Mouse (Mus musculus): ENCODE measurements around the gene Rab14. TPM values are rescaled to one million over a fixed set of nuclear protein-coding genes. Genes with fewer than 3 reads are reported as not detected.

Gene Rab14
- polyA plus RNA-seq, 1 experiment from 2014 or later, result 239 TPM

- H3K4me2 ChIP-seq, result no peak overlapping the region
- 0 out of 2 replicates have a peak, but pooled peaks cover 11% of the 10 kb centered on the region for H3K36me3 ChIP-seq (ENCODE audit: control insufficient read depth, insufficient read depth, low read length)
- no peak overlapping the region for H3K4me3 ChIP-seq (ENCODE audit: low read depth, low read length)
- H3K27me3 ChIP-seq (ENCODE audit: control insufficient read depth, insufficient read depth, low read length), result no peaks in the 10 kb centered on the region
- 0 out of 2 replicates have a peak, but pooled peaks cover 3% of the 10 kb centered on the region for H3K4me1 ChIP-seq (ENCODE audit: control insufficient read depth, insufficient read depth, low read length)
- H3K27ac ChIP-seq (ENCODE audit: low read depth, low read length), result no peak overlapping the region
- H3K9ac ChIP-seq (ENCODE audit: low read depth, low read length), result no peak overlapping the region
- H3K9me3 ChIP-seq (replicated peaks; ENCODE audit: control insufficient read depth, low read length), result no peaks in the 10 kb centered on the region
- ATAC-seq (replicated peaks; ENCODE audit: insufficient number of reproducible peaks, low FRiP score, low TSS enrichment), result no peak
- 85% methylated on average over 5 of the region's 5 CpGs for WGBS (ENCODE audit: insufficient replicate concordance)
Observed at GRCm38 (mm10) chr2:35188929-35189328, 12.0 kb downstream of the Rab14 start.

GRCm38 (mm10) chr2:35183115-35183673, 17.7 kb downstream of the Rab14 start:
- ATAC-seq (replicated peaks; ENCODE audit: insufficient number of reproducible peaks, low FRiP score, low TSS enrichment), result no peak
- Histone ChIP-seq H3K4me1 (ENCODE audit: control insufficient read depth, insufficient read depth, low read length) (no peaks in the 10 kb centered on the region), H3K36me3 (ENCODE audit: control insufficient read depth, insufficient read depth, low read length) (peaks cover 24% of the 10 kb centered on the region), H3K27me3 (ENCODE audit: control insufficient read depth, insufficient read depth, low read length) (no peaks in the 10 kb centered on the region), H3K4me2 (no peak overlapping the region), H3K4me3 (ENCODE audit: low read depth, low read length) (no peak overlapping the region), H3K27ac (ENCODE audit: low read depth, low read length) (peak overlapping the region; percentile 30; the same call in 1 of the 2 replicates), H3K9me3 (replicated peaks; ENCODE audit: control insufficient read depth, low read length) (no peaks in the 10 kb centered on the region), H3K9ac (ENCODE audit: low read depth, low read length) (no peak overlapping the region)
- 71% methylated on average over 6 of the region's 6 CpGs for WGBS (ENCODE audit: insufficient replicate concordance)

- H3K9me3 ChIP-seq (replicated peaks; ENCODE audit: control insufficient read depth, low read length), result no peaks in the 10 kb centered on the region
- no peak overlapping the region for H3K4me2 ChIP-seq
- no peak overlapping the region for H3K9ac ChIP-seq (ENCODE audit: low read depth, low read length)
- H3K4me1 ChIP-seq (ENCODE audit: control insufficient read depth, insufficient read depth, low read length), result peaks cover 3% of the 10 kb centered on the region; the same call in 1 of the 2 replicates
- no peak overlapping the region for H3K27ac ChIP-seq (ENCODE audit: low read depth, low read length)
- 79% methylated on average over 3 of the region's 3 CpGs for WGBS (ENCODE audit: insufficient replicate concordance)
- peaks cover 42% of the 10 kb centered on the region for H3K36me3 ChIP-seq (ENCODE audit: control insufficient read depth, insufficient read depth, low read length)
- no peak overlapping the region for H3K4me3 ChIP-seq (ENCODE audit: low read depth, low read length)
- H3K27me3 ChIP-seq (ENCODE audit: control insufficient read depth, insufficient read depth, low read length), result no peaks in the 10 kb centered on the region
- ATAC-seq (replicated peaks; ENCODE audit: insufficient number of reproducible peaks, low FRiP score, low TSS enrichment), result no peak
Observed at GRCm38 (mm10) chr2:35178153-35178552, 22.8 kb downstream of the Rab14 start.

GRCm38 (mm10) chr2:35175281-35176065, 25.4 kb downstream of the Rab14 start:
- H3K4me1 ChIP-seq (ENCODE audit: control insufficient read depth, insufficient read depth, low read length), result peaks cover 8% of the 10 kb centered on the region; the same call in 1 of the 2 replicates
- ATAC-seq (replicated peaks; ENCODE audit: insufficient number of reproducible peaks, low FRiP score, low TSS enrichment), result no peak
- H3K27me3 ChIP-seq (ENCODE audit: control insufficient read depth, insufficient read depth, low read length), result no peaks in the 10 kb centered on the region
- no peak overlapping the region for H3K27ac ChIP-seq (ENCODE audit: low read depth, low read length)
- WGBS (ENCODE audit: insufficient replicate concordance), result 88% methylated on average over 12 of the region's 12 CpGs
- H3K4me2 ChIP-seq, result no peak overlapping the region
- peaks cover 51% of the 10 kb centered on the region for H3K36me3 ChIP-seq (ENCODE audit: control insufficient read depth, insufficient read depth, low read length)
- H3K4me3 ChIP-seq (ENCODE audit: low read depth, low read length), result no peak overlapping the region
- no peak overlapping the region for H3K9ac ChIP-seq (ENCODE audit: low read depth, low read length)
- H3K9me3 ChIP-seq (replicated peaks; ENCODE audit: control insufficient read depth, low read length), result no peaks in the 10 kb centered on the region

- H3K9ac ChIP-seq (ENCODE audit: low read depth, low read length), result 0 out of 2 replicates have a peak overlapping the region, but pooled peaks have one; percentile 34
- H3K27me3 ChIP-seq (ENCODE audit: control insufficient read depth, insufficient read depth, low read length), result no peaks in the 10 kb centered on the region
- peaks cover 53% of the 10 kb centered on the region for H3K36me3 ChIP-seq (ENCODE audit: control insufficient read depth, insufficient read depth, low read length)
- H3K4me2 ChIP-seq, result no peak overlapping the region
- ATAC-seq (replicated peaks; ENCODE audit: insufficient number of reproducible peaks, low FRiP score, low TSS enrichment), result no peak
- no peaks in the 10 kb centered on the region for H3K9me3 ChIP-seq (replicated peaks; ENCODE audit: control insufficient read depth, low read length)
- 0 out of 2 replicates have a peak overlapping the region, but pooled peaks have one; percentile 29 for H3K27ac ChIP-seq (ENCODE audit: low read depth, low read length)
- H3K4me1 ChIP-seq (ENCODE audit: control insufficient read depth, insufficient read depth, low read length), result peaks cover 11% of the 10 kb centered on the region; the same call in 1 of the 2 replicates
- WGBS (ENCODE audit: insufficient replicate concordance), result 34% methylated on average over 5 of the region's 5 CpGs
- no peak overlapping the region for H3K4me3 ChIP-seq (ENCODE audit: low read depth, low read length)
Observed at GRCm38 (mm10) chr2:35174100-35174499, 26.8 kb downstream of the Rab14 start.

- no peak overlapping the region for H3K4me2 ChIP-seq
- H3K9ac ChIP-seq (ENCODE audit: low read depth, low read length), result no peak overlapping the region
- H3K36me3 ChIP-seq (ENCODE audit: control insufficient read depth, insufficient read depth, low read length), result peaks cover 53% of the 10 kb centered on the region
- peaks cover 11% of the 10 kb centered on the region; the same call in 1 of the 2 replicates for H3K4me1 ChIP-seq (ENCODE audit: control insufficient read depth, insufficient read depth, low read length)
- H3K9me3 ChIP-seq (replicated peaks; ENCODE audit: control insufficient read depth, low read length), result no peaks in the 10 kb centered on the region
- H3K27me3 ChIP-seq (ENCODE audit: control insufficient read depth, insufficient read depth, low read length), result no peaks in the 10 kb centered on the region
- no peak overlapping the region for H3K4me3 ChIP-seq (ENCODE audit: low read depth, low read length)
- WGBS (ENCODE audit: insufficient replicate concordance), result 87% methylated on average over 5 of the region's 5 CpGs
- no peak for ATAC-seq (replicated peaks; ENCODE audit: insufficient number of reproducible peaks, low FRiP score, low TSS enrichment)
- H3K27ac ChIP-seq (ENCODE audit: low read depth, low read length), result no peak overlapping the region
Observed at GRCm38 (mm10) chr2:35173666-35174065, 27.3 kb downstream of the Rab14 start.

GRCm38 (mm10) chr2:35172246-35172645, 28.7 kb downstream of the Rab14 start:
- H3K27me3 ChIP-seq (ENCODE audit: control insufficient read depth, insufficient read depth, low read length), result no peaks in the 10 kb centered on the region
- H3K9ac ChIP-seq (ENCODE audit: low read depth, low read length), result no peak overlapping the region
- no peaks in the 10 kb centered on the region for H3K9me3 ChIP-seq (replicated peaks; ENCODE audit: control insufficient read depth, low read length)
- H3K4me3 ChIP-seq (ENCODE audit: low read depth, low read length), result no peak overlapping the region
- WGBS (ENCODE audit: insufficient replicate concordance), result 92% methylated on average over 4 of the region's 4 CpGs
- no peak overlapping the region for H3K27ac ChIP-seq (ENCODE audit: low read depth, low read length)
- H3K4me2 ChIP-seq, result no peak overlapping the region
- no peak for ATAC-seq (replicated peaks; ENCODE audit: insufficient number of reproducible peaks, low FRiP score, low TSS enrichment)
- peaks cover 11% of the 10 kb centered on the region; the same call in 1 of the 2 replicates for H3K4me1 ChIP-seq (ENCODE audit: control insufficient read depth, insufficient read depth, low read length)
- peaks cover 53% of the 10 kb centered on the region for H3K36me3 ChIP-seq (ENCODE audit: control insufficient read depth, insufficient read depth, low read length)

GRCm38 (mm10) chr2:35171341-35171861, 29.5 kb downstream of the Rab14 start:
- H3K9ac ChIP-seq (ENCODE audit: low read depth, low read length), result no peak overlapping the region
- peak; percentile 69 for ATAC-seq (replicated peaks; ENCODE audit: insufficient number of reproducible peaks, low FRiP score, low TSS enrichment)
- H3K27me3 ChIP-seq (ENCODE audit: control insufficient read depth, insufficient read depth, low read length), result no peaks in the 10 kb centered on the region
- H3K4me3 ChIP-seq (ENCODE audit: low read depth, low read length), result no peak overlapping the region
- H3K9me3 ChIP-seq (replicated peaks; ENCODE audit: control insufficient read depth, low read length), result no peaks in the 10 kb centered on the region
- H3K4me1 ChIP-seq (ENCODE audit: control insufficient read depth, insufficient read depth, low read length), result peaks cover 11% of the 10 kb centered on the region; the same call in 1 of the 2 replicates
- H3K4me2 ChIP-seq, result no peak overlapping the region
- H3K27ac ChIP-seq (ENCODE audit: low read depth, low read length), result peak overlapping the region; percentile 59; the same call in 1 of the 2 replicates
- H3K36me3 ChIP-seq (ENCODE audit: control insufficient read depth, insufficient read depth, low read length), result peaks cover 56% of the 10 kb centered on the region
- 82% methylated on average over 10 of the region's 10 CpGs for WGBS (ENCODE audit: insufficient replicate concordance)

Measured in heart, embryonic 11.5 days (tissue).